Mouse (Mus musculus): ENCODE data around the gene Ube4b.
A peak's percentile ranks its signal among the peaks of the same experiment; 100 is the strongest.
"Not testable (repeated sequence)": the region's sequence is repeated elsewhere in the genome, so short reads cannot be mapped to it uniquely, and the experiment has no call there.

Gene Ube4b

GRCm38 (mm10) chr4:149431887-149432286 is 5.3 kb upstream of the Ube4b start:
- DNase-seq (ENCODE audit: low spot score in 2 of 2): not testable (repeated sequence)

GRCm38 (mm10) chr4:149429592-149429991 is 3.0 kb upstream of the Ube4b start:
- DNase-seq (ENCODE audit: low spot score in 2 of 2): no peak

- peak in 1 of 2 experiments; percentile 46 for DNase-seq (ENCODE audit: low spot score in 2 of 2)
Observed at GRCm38 (mm10) chr4:149425801-149426292, 702 bp downstream of the Ube4b start.

GRCm38 (mm10) chr4:149424755-149425154 is 1.8 kb downstream of the Ube4b start:
- no peak for DNase-seq (ENCODE audit: low spot score in 2 of 2)

GRCm38 (mm10) chr4:149417854-149418365 is 8.6 kb downstream of the Ube4b start:
- DNase-seq (ENCODE audit: low spot score in 2 of 2): no peak

- DNase-seq (ENCODE audit: low spot score in 2 of 2): no peak
Observed at GRCm38 (mm10) chr4:149416986-149417385, 9.6 kb downstream of the Ube4b start.

- no peak for DNase-seq (ENCODE audit: low spot score in 2 of 2)
Observed at GRCm38 (mm10) chr4:149416417-149416816, 10.1 kb downstream of the Ube4b start.

- DNase-seq (ENCODE audit: low spot score in 2 of 2): no peak
Observed at GRCm38 (mm10) chr4:149415651-149416169, 10.8 kb downstream of the Ube4b start.

GRCm38 (mm10) chr4:149414259-149414658 is 12.3 kb downstream of the Ube4b start:
- no peak for DNase-seq (ENCODE audit: low spot score in 2 of 2)

GRCm38 (mm10) chr4:149409759-149410158 is 16.8 kb downstream of the Ube4b start:
- no peak for DNase-seq (ENCODE audit: low spot score in 2 of 2)

GRCm38 (mm10) chr4:149408331-149408730 is 18.2 kb downstream of the Ube4b start:
- no peak for DNase-seq (ENCODE audit: low spot score in 2 of 2)

- no peak for DNase-seq (ENCODE audit: low spot score in 2 of 2)
Observed at GRCm38 (mm10) chr4:149407461-149407860, 19.1 kb downstream of the Ube4b start.

GRCm38 (mm10) chr4:149405713-149406443 is 20.7 kb downstream of the Ube4b start:
- no peak for DNase-seq (ENCODE audit: low spot score in 2 of 2)

GRCm38 (mm10) chr4:149404640-149405465 is 21.7 kb downstream of the Ube4b start:
- peak; percentile 63 to 71 for DNase-seq (ENCODE audit: low spot score in 2 of 2)

- peak in 1 of 2 experiments; percentile 19 for DNase-seq (ENCODE audit: low spot score in 2 of 2)
Observed at GRCm38 (mm10) chr4:149403037-149403436, 23.5 kb downstream of the Ube4b start.

- peak in 1 of 2 experiments; percentile 29 for DNase-seq (ENCODE audit: low spot score in 2 of 2)
Observed at GRCm38 (mm10) chr4:149401591-149401982, 25.0 kb downstream of the Ube4b start.

GRCm38 (mm10) chr4:149400878-149401590 is 25.5 kb downstream of the Ube4b start:
- DNase-seq (ENCODE audit: low spot score in 2 of 2): peak in 1 of 2 experiments; percentile 22

GRCm38 (mm10) chr4:149399331-149399910 is 27.1 kb downstream of the Ube4b start:
- DNase-seq (ENCODE audit: low spot score in 2 of 2): peak in 1 of 2 experiments; percentile 33

- DNase-seq (ENCODE audit: low spot score in 2 of 2): peak in 1 of 2 experiments; percentile 32
Observed at GRCm38 (mm10) chr4:149398181-149398735, 28.3 kb downstream of the Ube4b start.

GRCm38 (mm10) chr4:149396433-149397306 is 29.9 kb downstream of the Ube4b start:
- DNase-seq (ENCODE audit: low spot score in 2 of 2): peak; percentile 47 to 54
